ENCODE assay signal across 27 mouse cellular contexts in genomic region chr2:38777326-38777725, GRCm38 (mm10).
"Had no signal": no experiment of that assay in that cellular context is flagged by ENCODE, and none has a peak within 500 bp of the region (broad histone marks: within the 10 kb centered on the region; RNA-seq: fewer than 3 reads in every experiment).

No protein-coding gene starts in this region.

- H3K9ac ChIP-seq: heart, embryonic 12.5 days; hindbrain, embryonic 12.5 days; hindbrain, embryonic 14.5 days; intestine, embryonic 15.5 days; limb, embryonic 13.5 days; limb, embryonic 15.5 days; liver, embryonic 12.5 days; liver, embryonic 14.5 days had no signal

- ATAC-seq: hindbrain, embryonic 16.5 days; inflammation-experienced regulatory T-cells, adult 6 months; intestine, embryonic 15.5 days; intestine, postnatal 0 days; liver, embryonic 12.5 days had no signal

- H3K27ac ChIP-seq: gastrocnemius, adult 2 months; heart, embryonic 10.5 days; hindbrain, embryonic 10.5 days; hindbrain, embryonic 12.5 days; hindbrain, embryonic 14.5 days; intestine, embryonic 15.5 days; layer of hippocampus, adult 2 months; limb, embryonic 13.5 days; limb, embryonic 15.5 days; liver, embryonic 12.5 days; liver, embryonic 14.5 days had no signal

- H3K27me3 ChIP-seq: heart, embryonic 12.5 days; hindbrain, embryonic 12.5 days; intestine, embryonic 15.5 days; limb, embryonic 13.5 days; limb, embryonic 15.5 days; liver, embryonic 12.5 days had no signal

- H3K36me3 ChIP-seq: heart, embryonic 10.5 days; heart, embryonic 12.5 days; hindbrain, embryonic 12.5 days; intestine, embryonic 15.5 days; limb, embryonic 13.5 days; limb, embryonic 15.5 days; liver, embryonic 12.5 days had no signal

- H3K4me1 ChIP-seq: intestine, embryonic 15.5 days had no signal

- H3K4me2 ChIP-seq: heart, embryonic 12.5 days; hindbrain, embryonic 12.5 days; hindbrain, embryonic 14.5 days; intestine, embryonic 15.5 days; limb, embryonic 13.5 days; limb, embryonic 15.5 days; liver, embryonic 12.5 days had no signal

- H3K4me3 ChIP-seq: gastrocnemius, adult 2 months; heart, embryonic 10.5 days; heart, embryonic 12.5 days; hindbrain, embryonic 10.5 days; hindbrain, embryonic 12.5 days; intestine, embryonic 15.5 days; layer of hippocampus, adult 2 months; limb, embryonic 13.5 days; limb, embryonic 15.5 days; liver, embryonic 12.5 days had no signal

- DNase-seq: gastrocnemius, adult 2 months; gastrocnemius, postnatal 10 days; gastrocnemius, postnatal 25 days; heart, adult 18-20 months; heart, postnatal 10 days; heart, postnatal 4 days; kidney, adult 18-20 months; kidney, adult 8-10 months; kidney, postnatal 10 days; kidney, postnatal 25 days; kidney, postnatal 4 days; layer of hippocampus, postnatal 36 days; left cerebral cortex, postnatal 4 days had no signal

- H3K9me3 ChIP-seq: heart, embryonic 10.5 days; heart, embryonic 12.5 days; hindbrain, embryonic 10.5 days; hindbrain, embryonic 12.5 days; intestine, embryonic 15.5 days; limb, embryonic 13.5 days; limb, embryonic 15.5 days; liver, embryonic 12.5 days had no signal
